In genomic region chr1:83389419-83389818, GRCm38 (mm10) we compare ENCODE assay signal across 21 mouse cellular contexts. TPM values are rescaled to one million over a fixed set of nuclear protein-coding genes. Genes with fewer than 3 reads are reported as not detected.
DNase-seq lines count a peak whose midpoint lies in the region; TF ChIP-seq lines count a peak whose summit lies in the region.
"Had no signal": no experiment of that assay in that cellular context is flagged by ENCODE, and none has a peak within 500 bp of the region (broad histone marks: within the 10 kb centered on the region; RNA-seq: fewer than 3 reads in every experiment).

No protein-coding gene starts in this region.

- peak; percentile 61 for DNase-seq in cerebellum, adult 9-10 months
- no peak for DNase-seq in cerebellum, postnatal 4 days (ENCODE audit: low spot score in 2 of 2)
- no peak for DNase-seq in layer of hippocampus, adult 2 months (ENCODE audit: low spot score in 2 of 2)
- no peak for DNase-seq in layer of hippocampus, adult 18-20 months (ENCODE audit: low spot score in 2 of 2)
- peak; percentile 76 for DNase-seq in brain, adult 2 months (ENCODE audit: low read depth, low spot score)
- no peak for DNase-seq in spleen, postnatal 36 days (ENCODE audit: low spot score in 2 of 2)
- DNase-seq in kidney, adult 2 months = no peak
- DNase-seq: adrenal gland, postnatal 14 days; cerebellum, adult 11 months; cerebellum, postnatal 10 days; forebrain, postnatal 0 days; gastrocnemius, postnatal 36 days; heart, adult 11 months; heart, postnatal 4 days had no signal

- 80% methylated on average over 4 of the region's 4 CpGs for WGBS in kidney, adult 2 months

- no peak for TF ChIP-seq POLR2A in kidney, adult 2 months (IDR thresholded peaks at IDR 0.05; ENCODE audit: low read depth, low read length)

- H3K27ac ChIP-seq in layer of hippocampus, adult 2 months = peak overlapping the region; percentile 1; the same call in 1 of the 2 replicates
- H3K27ac ChIP-seq in kidney, adult 2 months (ENCODE audit: insufficient read depth, low read depth, low read length) = no peak overlapping the region
- H3K27ac ChIP-seq: embryonic facial prominence, embryonic 13.5 days; forebrain, embryonic 13.5 days; heart, embryonic 13.5 days; hindbrain, embryonic 12.5 days had no signal

- no peaks in the 10 kb centered on the region for H3K4me1 ChIP-seq in kidney, adult 2 months (ENCODE audit: control insufficient read depth, insufficient read depth, low read length)
- H3K4me1 ChIP-seq: embryonic facial prominence, embryonic 13.5 days had no signal

- H3K4me3 ChIP-seq in layer of hippocampus, adult 2 months = no peak overlapping the region
- no peak overlapping the region for H3K4me3 ChIP-seq in kidney, adult 2 months (ENCODE audit: insufficient read depth, low read depth, low read length)
- H3K4me3 ChIP-seq: embryonic facial prominence, embryonic 13.5 days; forebrain, embryonic 13.5 days; heart, embryonic 13.5 days; hindbrain, embryonic 12.5 days had no signal

- no peaks in the 10 kb centered on the region for H3K27me3 ChIP-seq in kidney, adult 2 months (replicated peaks; ENCODE audit: control insufficient read depth, insufficient read depth, low read length)
- H3K27me3 ChIP-seq: embryonic facial prominence, embryonic 13.5 days; forebrain, embryonic 13.5 days; heart, embryonic 13.5 days; hindbrain, embryonic 12.5 days had no signal

- H3K36me3 ChIP-seq in kidney, adult 2 months (ENCODE audit: control insufficient read depth, insufficient read depth, low read length) = no peaks in the 10 kb centered on the region
- H3K36me3 ChIP-seq: embryonic facial prominence, embryonic 13.5 days; heart, embryonic 13.5 days; hindbrain, embryonic 12.5 days had no signal

- no peak for TF ChIP-seq CTCF in layer of hippocampus, adult 2 months (conservative IDR thresholded peaks at IDR 0.05)
- TF ChIP-seq CTCF in kidney, adult 2 months (conservative IDR thresholded peaks at IDR 0.05; ENCODE audit: insufficient read depth, insufficient read length, low read depth, low read length) = no peak

RNA-seq across cellular contexts. Expression of gene Sphkap, which starts 18.6 kb away (rescaled TPM):
- total RNA-seq in layer of hippocampus, adult 2 months (2021) = 100 to 1,000 TPM; 220 to 234 TPM
- total RNA-seq in layer of hippocampus, adult 18-20 months (2021) = 100 to 1,000 TPM; 207 to 222 TPM
- polyA plus RNA-seq in kidney, adult 2 months (2012; rRNA removed) = 0.03 and 0.05 TPM in 2 replicates
- total RNA-seq: MEL had no signal
- polyA plus RNA-seq: activated CD4-positive, CD25-positive, alpha-beta regulatory T cell, adult 4 months; C2C12 had no signal

Comparison
In these comparisons a context has a peak if more than half of its experiments do, and no peak if none do; other contexts are left out.
1. DNase-seq: peak in cerebellum, adult 9-10 months (single experiment) and brain, adult 2 months (single experiment); none in cerebellum, postnatal 4 days (0 of 2), layer of hippocampus, adult 2 months (0 of 2), layer of hippocampus, adult 18-20 months (0 of 2), spleen, postnatal 36 days (0 of 2) and kidney, adult 2 months (single experiment).